Mouse (Mus musculus) embryonic facial prominence, embryonic 13.5 days (tissue): ENCODE results near the gene Med11. TPM values are rescaled to one million over a fixed set of nuclear protein-coding genes. Genes with fewer than 3 reads are reported as not detected.

Experiments used
- ATAC-seq: fragments of 200-750 bp; cut with Nextera tagmentation; 2 replicates; pipeline ENCODE4 v1.8.0; 2017; ENCODE audit warnings: low read depth; ENCODE audit not compliant: insufficient number of reproducible peaks, insufficient read depth, low FRiP score, low TSS enrichment
- H3K27ac ChIP-seq: fragments of 300-500 bp; sonication (generic); 2 replicates; pipeline ENCODE4 v1.5.1; 2015; ENCODE audit warnings: moderate library complexity, mild to moderate bottlenecking, inconsistent platforms
- H3K27me3 ChIP-seq: fragments of 300-500 bp; sonication (generic); 2 replicates; pipeline ENCODE4 v1.6.1; 2015; ENCODE audit warnings: mild to moderate bottlenecking, inconsistent platforms
- H3K36me3 ChIP-seq: fragments of 300-500 bp; sonication (generic); 2 replicates; pipeline ENCODE4 v1.6.1; 2015; ENCODE audit warnings: mild to moderate bottlenecking, inconsistent platforms
- H3K4me1 ChIP-seq: fragments of 300-500 bp; sonication (generic); 2 replicates; pipeline ENCODE4 v1.6.1; 2015; ENCODE audit warnings: inconsistent platforms
- H3K4me2 ChIP-seq: fragments of 300-500 bp; sonication (generic); 2 replicates; pipeline ENCODE4 v1.6.1; 2015; ENCODE audit warnings: moderate library complexity, mild to moderate bottlenecking, inconsistent platforms
- H3K4me3 ChIP-seq: fragments of 300-500 bp; sonication (generic); 2 replicates; pipeline ENCODE4 v1.5.1; 2015; ENCODE audit warnings: mild to moderate bottlenecking, inconsistent platforms
- H3K9ac ChIP-seq: fragments of 300-500 bp; sonication (generic); 2 replicates; pipeline ENCODE4 v1.6.1; 2015; ENCODE audit warnings: mild to moderate bottlenecking, inconsistent platforms
- H3K9me3 ChIP-seq: fragments of 300-500 bp; sonication (generic); 2 replicates; pipeline ENCODE4 v1.6.1; 2016; ENCODE audit warnings: inconsistent platforms
- WGBS: fragments of 180-500 bp; shearing (Covaris S2); methylation state at CpG from one replicate; pipeline ENCODE4 v1.1.7; 2015; ENCODE audit warnings: mixed read lengths; 5-methylcytosine and 5-hydroxymethylcytosine counted together
- polyA plus RNA-seq: library from polyadenylated mRNA; unstranded; fragments of >200 nt; fragmentation: Nextera tagmentation; extraction: Ambion mirVana; gene quantifications from 2 replicates; pipeline ENCODE4 v1.2.1, GENCODE M21; 2015

Med11 gene
- polyA plus RNA-seq, 1 experiment from 2014 or later: 44.7 TPM

DNA sequence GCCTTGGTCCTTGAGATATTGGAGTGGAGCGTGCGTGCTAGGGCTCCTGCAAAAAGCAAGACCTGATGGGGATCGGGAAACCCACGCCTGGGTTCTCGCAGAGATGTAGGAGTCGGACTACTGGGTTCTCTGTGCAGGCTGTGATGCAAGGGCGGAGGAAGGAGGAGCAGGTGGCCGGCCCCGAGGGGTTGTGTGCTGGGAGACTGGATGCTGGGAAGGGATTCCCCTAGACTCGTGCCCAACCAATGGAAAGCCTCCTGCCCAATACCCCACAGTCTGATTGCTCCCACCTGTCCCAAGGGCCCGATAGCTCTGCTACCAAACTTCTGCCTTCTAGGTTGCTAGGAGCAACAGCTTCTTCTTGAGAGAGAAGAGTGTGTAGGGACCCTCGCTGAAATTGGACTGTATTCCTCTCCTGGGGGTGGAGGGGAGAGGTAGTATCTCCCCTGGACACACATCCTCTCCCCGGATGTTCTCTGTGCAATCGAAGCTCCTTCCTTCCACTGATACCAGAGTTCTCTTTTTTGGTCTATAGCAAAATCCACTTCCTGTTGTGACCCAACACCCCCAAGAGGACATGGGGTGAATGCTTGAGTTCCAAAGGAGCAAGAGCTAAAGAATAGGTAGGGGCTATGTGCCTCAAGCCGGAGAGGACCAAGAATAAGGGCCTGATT, 18.7 kb upstream of the Med11 start:
- H3K4me1 ChIP-seq: peaks cover 21% of the 10 kb centered on the region
- peak overlapping the region; percentile 87 for H3K9ac ChIP-seq
- no peaks in the 10 kb centered on the region for H3K27me3 ChIP-seq
- H3K36me3 ChIP-seq: peaks cover 22% of the 10 kb centered on the region
- peak overlapping the region; percentile 88 for H3K27ac ChIP-seq
- H3K9me3 ChIP-seq: no peaks in the 10 kb centered on the region
- 7% methylated on average over 15 of the region's 15 CpGs for WGBS
- H3K4me2 ChIP-seq: peak overlapping the region; percentile 70
- H3K4me3 ChIP-seq: peak overlapping the region; percentile 75
- ATAC-seq: 0 out of 2 replicates have a peak, but pooled peaks have one; percentile 1

- Histone ChIP-seq H3K9me3 (no peaks in the 10 kb centered on the region), H3K4me2 (peak overlapping the region; percentile 70), H3K4me3 (peak overlapping the region; percentile 75), H3K4me1 (peaks cover 21% of the 10 kb centered on the region), H3K9ac (peak overlapping the region; percentile 87), H3K36me3 (peaks cover 27% of the 10 kb centered on the region), H3K27me3 (no peaks in the 10 kb centered on the region), H3K27ac (no peak overlapping the region)
- no peak for ATAC-seq
- WGBS: 67% methylated on average over 1 of the region's 1 CpGs
Measured at GRCm38 (mm10) chr11:70433569-70433943, 18.2 kb upstream of the Med11 start.

- Histone ChIP-seq H3K4me1 (peaks cover 21% of the 10 kb centered on the region), H3K27me3 (no peaks in the 10 kb centered on the region), H3K9ac (peak overlapping the region; percentile 87; the same call in 1 of the 2 replicates), H3K36me3 (peaks cover 29% of the 10 kb centered on the region), H3K9me3 (no peaks in the 10 kb centered on the region), H3K27ac (no peak overlapping the region), H3K4me3 (peak overlapping the region; percentile 75; the same call in 1 of the 2 replicates), H3K4me2 (peak overlapping the region; percentile 70)
- ATAC-seq: no peak
- WGBS: 93% methylated on average over 3 of the region's 3 CpGs
Measured at GRCm38 (mm10) chr11:70433951-70434350, 17.8 kb upstream of the Med11 start.

DNA sequence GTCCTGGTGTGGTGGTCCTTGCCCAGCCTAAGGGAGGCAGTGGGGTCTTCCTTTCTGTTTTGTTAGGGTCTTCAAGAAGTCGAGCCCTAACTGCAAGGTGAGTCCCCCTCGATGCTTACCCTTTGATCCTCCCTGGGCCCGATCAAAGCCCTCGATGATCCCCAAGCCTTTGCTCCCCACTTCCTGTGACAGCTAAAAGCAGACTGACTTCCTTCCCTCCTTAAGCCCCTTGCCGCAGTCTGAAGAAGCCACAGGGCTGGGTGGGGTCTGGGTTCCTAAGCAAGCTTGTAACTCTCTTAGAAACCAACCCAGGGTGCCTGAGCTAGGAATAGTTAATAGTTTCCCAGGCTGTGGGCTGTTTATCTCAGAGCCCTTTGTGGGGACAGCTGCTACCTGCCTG, 16.2 kb upstream of the Med11 start:
- whole genome bisulfite sequencing: 63% methylated on average over 5 of the region's 5 CpGs
- H3K27ac ChIP-seq: no peak overlapping the region
- H3K9me3 ChIP-seq: no peaks in the 10 kb centered on the region
- no peak for ATAC-seq
- peaks cover 45% of the 10 kb centered on the region for H3K36me3 ChIP-seq
- no peak overlapping the region for H3K9ac ChIP-seq
- no peak overlapping the region for H3K4me2 ChIP-seq
- no peak overlapping the region for H3K4me3 ChIP-seq
- no peaks in the 10 kb centered on the region for H3K27me3 ChIP-seq
- H3K4me1 ChIP-seq: peaks cover 21% of the 10 kb centered on the region

GRCm38 (mm10) chr11:70437426-70437825, 14.3 kb upstream of the Med11 start:
- H3K9ac ChIP-seq: no peak overlapping the region
- H3K36me3 ChIP-seq: peaks cover 52% of the 10 kb centered on the region
- no peak overlapping the region for H3K4me3 ChIP-seq
- WGBS: 79% methylated on average over 6 of the region's 6 CpGs
- no peak for ATAC-seq
- no peak overlapping the region for H3K4me2 ChIP-seq
- no peak overlapping the region for H3K27ac ChIP-seq
- H3K27me3 ChIP-seq: no peaks in the 10 kb centered on the region
- H3K4me1 ChIP-seq: peaks cover 18% of the 10 kb centered on the region
- no peaks in the 10 kb centered on the region for H3K9me3 ChIP-seq

GRCm38 (mm10) chr11:70438728-70439374, 12.9 kb upstream of the Med11 start:
- Histone ChIP-seq H3K4me3 (no peak overlapping the region), H3K9ac (no peak overlapping the region), H3K4me2 (no peak overlapping the region), H3K27ac (no peak overlapping the region), H3K27me3 (no peaks in the 10 kb centered on the region), H3K9me3 (no peaks in the 10 kb centered on the region), H3K4me1 (peaks cover 7% of the 10 kb centered on the region), H3K36me3 (peaks cover 52% of the 10 kb centered on the region)
- 80% methylated on average over 7 of the region's 7 CpGs for WGBS
- ATAC-seq: no peak

DNA sequence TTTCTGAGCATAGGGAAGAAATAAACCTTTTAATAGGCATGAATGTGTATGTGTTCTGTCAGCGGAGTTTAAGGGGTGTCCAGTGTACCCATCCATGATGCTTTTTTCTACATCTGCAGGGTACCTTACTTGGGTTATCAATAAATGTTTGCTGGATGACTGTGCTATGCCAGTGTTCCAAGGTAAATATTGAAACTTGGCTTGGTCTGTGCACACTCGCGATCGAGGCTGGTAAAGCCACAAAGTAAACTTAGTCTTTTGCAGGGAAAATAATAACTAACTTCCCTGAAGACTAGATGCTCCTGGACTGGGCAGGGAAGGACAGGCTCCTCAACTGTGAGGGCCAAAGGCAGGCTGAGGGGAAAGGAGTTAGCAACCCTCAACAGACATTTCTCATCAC, 11.1 kb upstream of the Med11 start:
- Histone ChIP-seq H3K4me2 (no peak overlapping the region), H3K27ac (no peak overlapping the region), H3K9ac (no peak overlapping the region), H3K36me3 (peaks cover 52% of the 10 kb centered on the region), H3K4me1 (no peaks in the 10 kb centered on the region), H3K27me3 (no peaks in the 10 kb centered on the region), H3K9me3 (no peaks in the 10 kb centered on the region), H3K4me3 (no peak overlapping the region)
- ATAC-seq: no peak
- WGBS: 96% methylated on average over 4 of the region's 4 CpGs

DNA sequence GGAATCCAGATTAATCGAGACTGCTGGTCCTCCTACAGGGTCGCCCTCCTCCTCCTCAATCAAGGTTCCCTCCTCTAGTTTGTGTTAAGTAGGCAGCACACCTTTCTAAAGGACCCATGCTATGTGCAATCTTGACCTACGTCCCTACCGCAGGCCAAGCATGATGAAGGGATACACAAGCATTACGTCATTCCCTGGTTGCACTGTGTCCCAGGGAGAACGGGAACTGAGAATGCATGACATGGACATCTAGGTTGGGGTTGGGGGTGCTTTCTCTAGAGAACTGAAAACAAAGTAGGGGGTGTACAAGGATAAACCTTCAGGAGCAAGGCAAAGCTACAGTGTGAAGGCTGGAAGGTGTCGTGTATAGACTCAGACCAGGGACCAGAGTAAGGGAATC, 9.8 kb upstream of the Med11 start:
- Histone ChIP-seq H3K27ac (no peak overlapping the region), H3K4me1 (no peaks in the 10 kb centered on the region), H3K27me3 (no peaks in the 10 kb centered on the region), H3K4me3 (no peak overlapping the region), H3K9me3 (no peaks in the 10 kb centered on the region), H3K36me3 (peaks cover 42% of the 10 kb centered on the region), H3K9ac (no peak overlapping the region), H3K4me2 (no peak overlapping the region)
- ATAC-seq: no peak
- 91% methylated on average over 7 of the region's 7 CpGs for WGBS

DNA sequence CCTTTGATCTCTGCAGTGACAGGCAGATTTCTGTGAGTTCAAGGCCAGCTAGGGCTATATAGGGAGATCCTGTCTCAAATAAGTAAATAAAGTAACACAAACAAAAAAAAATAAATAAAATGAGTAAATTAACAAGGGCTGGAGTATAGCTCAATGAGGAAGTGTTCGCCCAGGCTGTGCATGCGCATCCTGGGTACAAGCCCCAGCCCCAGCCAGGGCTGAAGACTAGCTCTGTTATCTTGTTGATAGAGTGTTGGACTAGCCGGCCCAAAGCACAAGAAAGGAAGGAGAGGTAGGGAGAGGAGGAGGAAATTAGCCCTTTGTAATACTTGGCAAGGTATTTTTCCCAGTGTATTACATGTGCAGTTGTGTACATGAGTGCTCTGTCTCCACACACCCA, 7.8 kb upstream of the Med11 start:
- peaks cover 22% of the 10 kb centered on the region for H3K36me3 ChIP-seq
- no peak overlapping the region for H3K4me2 ChIP-seq
- no peak overlapping the region for H3K9ac ChIP-seq
- no peak overlapping the region for H3K27ac ChIP-seq
- H3K4me1 ChIP-seq: no peaks in the 10 kb centered on the region
- no peaks in the 10 kb centered on the region for H3K27me3 ChIP-seq
- H3K9me3 ChIP-seq: no peaks in the 10 kb centered on the region
- no peak overlapping the region for H3K4me3 ChIP-seq
- 86% methylated on average over 3 of the region's 3 CpGs for WGBS
- no peak for ATAC-seq

- no peaks in the 10 kb centered on the region for H3K9me3 ChIP-seq
- no peak overlapping the region for H3K4me2 ChIP-seq
- peaks cover 15% of the 10 kb centered on the region for H3K36me3 ChIP-seq
- 76% methylated on average over 6 of the region's 6 CpGs for WGBS
- no peak overlapping the region for H3K4me3 ChIP-seq
- H3K27me3 ChIP-seq: no peaks in the 10 kb centered on the region
- H3K27ac ChIP-seq: no peak overlapping the region
- ATAC-seq: no peak
- H3K4me1 ChIP-seq: no peaks in the 10 kb centered on the region
- no peak overlapping the region for H3K9ac ChIP-seq
Measured at GRCm38 (mm10) chr11:70444667-70445066, 7.1 kb upstream of the Med11 start.

DNA sequence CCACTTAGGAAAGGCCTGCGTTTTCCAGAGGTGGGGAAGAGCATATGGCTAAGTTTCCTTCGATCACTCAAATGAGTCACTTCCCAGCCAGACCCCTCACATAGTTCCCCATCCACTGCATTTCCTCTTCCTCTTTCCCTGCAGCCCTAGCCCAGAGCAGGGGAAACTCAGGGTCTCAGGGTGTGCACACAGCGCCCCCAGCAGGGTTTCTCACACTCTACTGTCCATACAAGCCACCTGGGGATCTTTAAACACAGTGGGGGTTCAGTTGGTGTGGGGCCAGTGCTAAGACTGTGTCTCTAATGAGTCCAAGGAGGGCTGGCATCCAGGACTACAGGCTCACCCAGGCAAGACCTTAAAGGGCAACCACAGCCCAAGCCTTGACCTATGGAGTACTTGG, 5.0 kb upstream of the Med11 start:
- no peaks in the 10 kb centered on the region for H3K27me3 ChIP-seq
- no peak for ATAC-seq
- H3K36me3 ChIP-seq: no peaks in the 10 kb centered on the region
- no peak overlapping the region for H3K9ac ChIP-seq
- H3K4me3 ChIP-seq: no peak overlapping the region
- no peak overlapping the region for H3K4me2 ChIP-seq
- no peak overlapping the region for H3K27ac ChIP-seq
- 52% methylated on average over 3 of the region's 3 CpGs for WGBS
- H3K9me3 ChIP-seq: no peaks in the 10 kb centered on the region
- H3K4me1 ChIP-seq: no peaks in the 10 kb centered on the region

GRCm38 (mm10) chr11:70447373-70447772, 4.3 kb upstream of the Med11 start:
- WGBS: 73% methylated on average over 1 of the region's 1 CpGs

More at GRCm38 (mm10) chr11:70447373-70447772, 4.3 kb upstream of the Med11 start:
- H3K27ac ChIP-seq: no peak overlapping the region
- no peak overlapping the region for H3K4me2 ChIP-seq
- no peaks in the 10 kb centered on the region for H3K36me3 ChIP-seq
- H3K27me3 ChIP-seq: no peaks in the 10 kb centered on the region
- ATAC-seq: no peak
- no peak overlapping the region for H3K9ac ChIP-seq
- no peak overlapping the region for H3K4me3 ChIP-seq
- peaks cover under 1% of the 10 kb centered on the region for H3K4me1 ChIP-seq
- H3K9me3 ChIP-seq: no peaks in the 10 kb centered on the region
